Mouse (Mus musculus) G1E-ER4 (cell line): Measurements from ENCODE around the gene Ankrd28. TPM values are rescaled to one million over a fixed set of nuclear protein-coding genes. Genes with fewer than 3 reads are reported as not detected.

ENCODE experiments used
- GATA1 ChIP-seq: IDR thresholded peaks from one replicate; pipeline ENCODE4 v1.8.0; 2012; ENCODE audit warnings: low read length, inconsistent platforms
- polyA plus RNA-seq: library from polyadenylated mRNA; stranded (reverse); fragments of >175 nt; gene quantifications from 2 replicates; pipeline ENCODE4 v1.2.3, GENCODE M21; 2012

Gene Ankrd28
- polyA plus RNA-seq, 1 experiment = 3.4 TPM

DNA sequence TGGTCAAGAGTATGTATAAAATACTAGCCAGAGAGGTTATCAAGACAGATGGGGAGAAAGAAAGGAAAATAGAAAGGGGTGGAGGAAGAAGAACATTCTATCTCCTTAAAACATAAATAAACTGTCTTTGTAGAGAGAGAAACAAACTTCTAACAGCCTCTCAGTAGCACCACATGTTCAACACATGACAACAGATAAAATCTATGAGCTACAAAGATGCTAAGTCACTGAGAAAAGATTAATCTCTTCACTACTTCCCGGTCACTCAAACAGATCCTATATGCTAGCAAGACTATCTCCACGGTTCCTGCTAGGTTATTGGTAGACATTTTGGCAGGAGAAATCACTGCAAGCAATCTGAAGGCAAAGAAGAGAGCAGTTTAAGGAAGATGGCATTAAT lies 71.3 kb downstream of the Ankrd28 start:
- TF ChIP-seq GATA1 = no peak

- TF ChIP-seq GATA1 = no peak
Measured at GRCm38 (mm10) chr14:31748239-31748873, 82.1 kb downstream of the Ankrd28 start.

- no peak for TF ChIP-seq GATA1
Measured at GRCm38 (mm10) chr14:31742523-31742922, 87.9 kb downstream of the Ankrd28 start.

DNA sequence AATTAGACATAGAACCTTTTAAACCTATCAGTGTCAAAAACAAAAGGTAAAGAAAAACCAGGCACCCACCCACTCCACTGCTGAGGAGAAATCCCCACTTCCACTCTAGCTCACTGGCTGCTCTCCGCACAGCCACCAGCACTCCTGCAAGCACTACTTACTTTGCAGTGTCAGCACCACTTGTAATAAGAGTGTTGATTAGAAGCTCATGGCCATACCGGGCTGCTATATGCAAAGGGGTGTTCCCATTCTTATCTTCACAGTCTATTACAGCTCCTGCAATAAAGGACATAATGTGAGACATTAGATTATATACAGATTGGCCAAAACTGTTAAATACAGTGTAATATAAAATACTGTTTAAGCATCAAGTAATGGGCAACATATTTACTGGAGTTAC lies 95.6 kb downstream of the Ankrd28 start:
- TF ChIP-seq GATA1 = no peak

DNA sequence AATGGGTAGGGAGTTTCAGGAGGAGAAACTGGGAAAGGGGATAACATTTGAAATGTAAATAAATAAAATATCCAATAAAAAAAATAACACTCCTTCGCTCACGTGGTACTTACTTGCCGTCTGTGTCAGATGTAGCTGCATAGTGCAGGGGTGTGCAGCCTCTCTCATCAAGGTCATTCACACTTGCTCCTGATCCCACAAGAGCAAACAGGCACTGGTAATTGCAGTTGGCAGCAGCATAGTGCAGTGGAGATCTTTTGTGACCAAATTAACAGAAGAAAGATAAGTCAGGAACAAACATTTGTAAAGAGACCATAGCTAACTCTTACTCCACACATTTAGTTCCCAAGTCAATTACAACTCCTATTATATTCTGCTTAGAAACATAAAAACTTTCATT lies 102.9 kb downstream of the Ankrd28 start:
- no peak for TF ChIP-seq GATA1

DNA sequence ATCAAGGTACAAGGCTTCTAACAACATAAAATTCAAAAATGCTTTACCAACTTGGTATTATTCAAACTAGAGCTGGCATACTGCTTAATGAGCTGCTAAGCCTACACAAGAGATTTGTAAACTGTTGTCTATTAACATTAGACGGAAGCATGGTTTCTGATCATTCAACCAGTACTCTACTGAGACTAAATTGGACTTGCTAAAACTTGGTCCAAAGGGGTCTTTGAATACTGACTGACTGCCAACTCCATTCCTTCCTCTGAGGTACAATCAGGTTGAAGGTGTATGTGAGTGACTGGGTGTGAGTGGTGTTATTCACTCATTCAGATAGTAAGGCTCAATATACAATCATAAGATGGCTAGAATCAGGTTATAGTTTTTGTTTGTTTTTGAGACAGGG lies 107.7 kb downstream of the Ankrd28 start:
- no peak for TF ChIP-seq GATA1

GRCm38 (mm10) chr14:31721256-31721655 lies 109.2 kb downstream of the Ankrd28 start:
- TF ChIP-seq GATA1 = no peak

DNA sequence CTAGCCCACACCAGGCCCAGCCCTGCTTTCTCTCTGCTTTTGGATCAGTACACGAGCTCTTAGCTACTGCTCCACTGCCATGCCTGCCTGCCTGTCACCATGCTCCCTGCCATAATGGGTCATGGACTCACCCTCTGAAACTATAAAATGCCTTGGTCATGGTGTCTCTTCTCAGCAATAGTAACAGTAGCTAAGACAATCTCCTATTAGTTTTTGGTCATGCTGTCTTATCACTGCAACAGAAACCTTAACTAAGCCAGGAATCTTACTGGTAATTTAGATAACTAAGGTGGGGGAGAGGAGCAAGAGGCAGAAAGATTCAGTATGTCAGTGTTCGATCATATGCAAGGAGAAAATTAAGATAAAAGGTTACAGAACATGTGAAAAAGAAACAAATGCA lies 112.1 kb downstream of the Ankrd28 start:
- TF ChIP-seq GATA1 = no peak

GRCm38 (mm10) chr14:31717360-31717759 lies 113.1 kb downstream of the Ankrd28 start:
- TF ChIP-seq GATA1 = no peak

DNA sequence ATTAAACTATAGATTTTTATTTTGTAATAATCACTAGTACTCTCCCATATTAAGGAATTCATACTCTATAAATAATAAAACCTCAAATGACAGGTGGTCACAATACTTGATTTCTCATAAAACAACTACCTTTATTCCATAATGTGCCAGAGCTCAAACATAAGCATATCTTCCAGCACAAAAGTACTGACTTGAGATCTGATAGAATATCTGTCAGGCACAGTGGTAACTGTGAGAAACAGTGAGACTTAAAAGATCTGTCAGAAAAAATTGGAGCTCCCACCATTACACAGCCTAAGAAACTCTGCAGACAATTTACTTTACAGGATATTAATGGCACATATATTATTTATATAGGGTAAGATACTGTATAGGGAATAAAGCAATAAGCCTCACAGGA lies 114.8 kb downstream of the Ankrd28 start:
- TF ChIP-seq GATA1 = no peak

DNA sequence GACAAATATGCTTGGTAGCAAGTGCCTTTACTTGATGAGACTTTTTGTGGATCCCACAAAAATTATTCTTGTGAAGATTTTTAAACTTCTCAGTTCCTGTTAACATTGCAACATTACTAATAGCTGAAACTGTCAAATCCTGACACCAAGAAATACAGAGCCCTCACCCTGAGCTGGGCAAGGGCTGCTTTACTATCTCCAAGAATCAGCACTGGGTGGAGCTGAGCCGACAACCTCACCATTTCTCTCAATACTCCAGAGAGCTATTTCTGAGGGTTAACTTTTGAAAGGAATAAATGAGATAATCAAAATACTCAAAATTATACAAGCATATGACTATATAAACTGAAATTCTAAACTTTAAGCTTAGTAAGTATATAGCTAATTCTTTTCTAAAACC lies 121.1 kb downstream of the Ankrd28 start:
- no peak for TF ChIP-seq GATA1

DNA sequence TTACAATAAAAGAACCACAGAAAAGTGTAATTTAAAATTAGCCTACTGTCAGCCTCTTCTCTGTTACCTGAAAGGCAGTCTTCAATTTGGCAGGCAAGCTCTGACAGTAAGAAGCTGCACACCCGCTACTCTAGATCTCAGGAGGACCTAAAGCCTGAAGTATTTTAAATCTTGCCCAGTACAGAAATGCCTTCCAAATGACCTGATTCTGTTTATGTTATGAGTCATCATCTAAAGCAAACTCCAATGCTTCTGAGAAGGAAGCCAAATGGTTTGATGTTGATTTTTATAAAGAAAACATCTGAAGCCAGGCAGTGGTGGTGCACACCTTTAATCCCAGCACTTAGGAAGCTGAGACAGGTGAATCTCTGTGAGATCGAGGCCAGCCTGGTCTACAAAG lies 130.1 kb downstream of the Ankrd28 start:
- no peak for TF ChIP-seq GATA1

DNA sequence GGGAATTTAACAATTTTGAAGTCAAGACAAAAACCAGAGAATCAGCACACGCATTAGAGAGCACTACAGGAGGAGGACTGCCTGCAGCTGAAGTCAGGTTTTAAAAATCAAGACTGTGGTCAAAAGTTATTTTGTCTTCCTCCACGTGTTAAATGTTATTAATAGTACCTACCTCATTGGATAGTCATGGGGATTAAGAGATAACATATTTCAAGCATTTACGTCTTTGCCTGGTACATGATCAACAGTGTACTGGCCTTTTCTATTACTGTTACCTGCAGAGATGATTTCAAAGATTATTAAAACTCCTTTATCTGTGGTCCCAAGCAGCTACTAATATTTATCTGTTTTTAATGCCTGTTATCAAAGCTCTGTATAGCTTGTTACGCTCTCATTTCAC lies 132.7 kb downstream of the Ankrd28 start:
- no peak for TF ChIP-seq GATA1

- no peak for TF ChIP-seq GATA1
Measured at GRCm38 (mm10) chr14:31697346-31697745, 133.1 kb downstream of the Ankrd28 start.

GRCm38 (mm10) chr14:31696985-31697303 lies 133.5 kb downstream of the Ankrd28 start:
- TF ChIP-seq GATA1 = no peak

- TF ChIP-seq GATA1 = no peak
Measured at GRCm38 (mm10) chr14:31696206-31696984, 134.1 kb downstream of the Ankrd28 start.

- TF ChIP-seq GATA1 = no peak
Measured at GRCm38 (mm10) chr14:31692536-31692935, 137.9 kb downstream of the Ankrd28 start.
